Mouse (Mus musculus) layer of hippocampus, postnatal 10 days (tissue): ENCODE results near the gene Zfp811. TPM values are rescaled to one million over a fixed set of nuclear protein-coding genes. Genes with fewer than 3 reads are reported as not detected.
A peak's percentile ranks its signal among the peaks of the same experiment; 100 is the strongest.
"Not testable (repeated sequence)": the region's sequence is repeated elsewhere in the genome, so short reads cannot be mapped to it uniquely, and the experiment has no call there.

Experiments used
- DNase-seq, 2 experiments: peaks; one replicate each; pipeline ENCODE4 v3.0.0; 2021; ENCODE audit warnings: low spot score in 2 of 2
- long read RNA-seq: library from polyadenylated mRNA; stranded (forward); transcript quantifications from one replicate; pipeline ENCODE4 v2.0.0, GENCODE M21; 2023
- total RNA-seq, 2 experiments: library from RNA; stranded (reverse); gene quantifications; 2 replicates each; pipeline ENCODE4 v1.2.3; 2021

Gene Zfp811
- total RNA-seq: 10 to 100 TPM; 10.3 to 11.2 TPM
- long read RNA-seq, partial matches to known transcripts: 0 of 8 reads
- long read RNA-seq, other reads (novel, unspliced or antisense): 8 of 8 reads

DNA sequence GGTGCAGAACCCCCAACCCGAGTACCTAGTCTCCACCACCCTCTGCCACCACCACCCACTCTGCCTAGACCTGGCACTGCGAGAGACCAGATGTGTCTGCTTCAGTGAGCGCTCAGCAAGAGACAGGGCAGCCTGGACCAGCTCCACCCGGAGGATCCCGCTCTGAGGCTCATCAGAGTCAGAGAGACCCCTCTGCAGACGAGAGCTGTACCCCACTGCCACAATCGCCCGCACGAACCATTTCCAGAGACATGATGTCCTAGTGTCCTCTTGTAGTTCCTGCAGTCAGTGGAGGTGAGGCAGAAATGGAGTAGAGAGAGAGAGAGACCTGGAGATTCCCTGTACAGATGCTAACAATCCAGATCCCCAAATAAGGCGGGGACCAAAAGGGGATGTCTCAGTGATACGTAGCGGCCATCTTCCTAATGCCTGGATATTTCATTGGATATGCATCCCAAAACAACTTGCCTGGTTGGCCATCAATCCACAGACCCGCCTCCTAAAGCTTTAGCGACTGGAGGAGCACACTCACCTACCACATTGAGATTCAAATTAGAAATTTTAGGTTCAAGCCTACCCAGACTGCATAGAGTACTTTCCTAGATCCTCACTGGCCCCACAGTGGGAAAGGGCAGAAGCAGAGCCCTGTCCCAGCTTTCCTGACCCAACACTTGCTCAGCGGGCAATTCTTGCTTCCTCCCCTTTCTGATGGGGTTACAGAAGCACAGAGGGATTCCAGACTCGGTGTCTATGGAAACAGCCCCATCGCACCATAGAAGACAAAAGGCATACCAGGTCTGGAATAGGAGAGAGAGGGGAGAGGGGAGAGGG, at the start of gene Zfp811:
TSS of gene Zfp811 (minus strand) at position 388 of the 831 bp plus-strand sequence.
- peak; percentile 51 to 58 for DNase-seq

- DNase-seq: not testable (repeated sequence)
Measured at GRCm38 (mm10) chr17:32856713-32857112, 47.0 kb upstream of the Zfp811 start.

DNA sequence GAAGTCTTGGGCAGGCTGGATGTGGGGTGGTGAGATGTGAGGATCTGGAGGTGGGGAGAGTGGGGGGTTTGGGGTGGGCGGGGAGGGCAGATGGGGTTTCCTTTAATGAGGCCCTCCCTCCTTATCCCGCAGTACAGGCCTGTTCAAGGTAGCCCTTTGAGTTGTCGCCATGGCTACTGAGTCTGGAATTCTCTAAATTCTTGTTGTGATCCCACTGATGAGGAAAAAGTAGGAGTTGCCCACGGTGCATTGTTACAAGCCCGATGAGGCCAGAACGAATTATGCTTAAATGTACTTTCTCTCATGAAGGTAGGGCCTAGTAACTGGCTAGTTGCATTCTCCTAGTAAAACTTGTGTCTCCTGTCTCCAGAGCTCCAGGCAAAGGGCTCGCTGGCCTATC, 41.9 kb upstream of the Zfp811 start:
- no peak for DNase-seq

DNA sequence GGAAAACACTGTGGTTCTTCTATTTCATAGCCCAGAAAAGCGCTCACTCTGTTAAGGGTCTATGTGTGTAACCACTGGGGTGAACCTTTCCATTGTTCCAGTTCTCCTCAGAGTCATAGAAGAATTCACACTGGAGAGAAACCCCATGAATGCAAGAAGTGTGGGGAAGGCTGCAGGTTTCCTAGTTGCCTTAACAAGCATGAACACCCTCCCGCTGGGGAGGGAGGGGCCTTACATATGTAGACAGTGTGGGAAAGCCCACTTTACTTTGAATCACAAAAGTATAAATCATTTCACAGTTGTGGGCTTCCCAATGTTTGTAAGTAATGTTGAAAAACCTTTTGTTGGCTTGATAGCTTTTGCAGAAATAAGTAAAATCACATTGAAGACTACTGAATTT, 31.7 kb upstream of the Zfp811 start:
- DNase-seq: no peak

GRCm38 (mm10) chr17:32839083-32839802, 29.5 kb upstream of the Zfp811 start:
- DNase-seq: no peak

- no peak for DNase-seq
Measured at GRCm38 (mm10) chr17:32830418-32830782, 20.7 kb upstream of the Zfp811 start.

DNA sequence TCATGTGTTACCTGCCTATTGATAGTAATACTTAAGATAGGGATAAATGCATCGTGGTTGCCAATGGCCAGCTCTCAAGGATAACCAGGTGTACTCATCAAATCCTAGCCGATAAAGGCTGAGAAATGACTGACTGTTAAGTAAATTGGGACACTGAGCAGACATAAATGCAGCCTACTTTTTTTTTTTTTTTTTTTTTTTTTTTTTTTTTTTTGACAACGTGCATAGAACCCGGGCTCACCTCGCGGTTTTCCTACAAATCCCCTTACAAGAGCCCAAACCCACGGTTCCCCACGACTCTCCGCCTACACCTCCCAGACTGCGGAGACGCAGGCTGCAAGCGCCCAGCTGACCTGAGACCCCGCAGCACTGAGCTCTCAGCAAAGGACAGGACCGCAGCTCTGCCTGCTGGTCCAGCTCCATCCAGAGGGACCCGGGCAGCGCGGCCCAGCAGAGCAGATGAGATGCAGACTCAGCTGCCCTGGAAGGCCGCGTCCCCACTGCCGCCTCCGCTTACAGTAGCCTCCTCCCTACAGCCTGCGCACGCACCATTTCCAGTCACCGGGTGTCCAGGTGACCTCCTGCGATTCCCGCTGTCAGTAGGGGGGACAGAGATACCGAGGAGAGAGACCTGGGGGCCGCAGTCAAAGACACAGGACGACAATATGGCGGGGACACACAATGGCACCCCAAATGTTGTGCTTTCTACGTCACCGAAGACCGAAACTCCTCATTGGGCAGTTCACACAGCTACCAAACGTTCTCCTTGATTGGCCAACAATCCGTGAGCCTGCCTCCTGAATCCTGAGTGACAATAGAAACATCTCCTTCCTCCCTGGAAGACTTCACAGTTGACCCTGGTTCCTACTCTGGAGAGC, 20.0 kb upstream of the Zfp811 start, which contains the start of gene Zfp799:
TSS of gene Zfp799 (minus strand) at position 722 of the 878 bp plus-strand sequence.
- DNase-seq: peak; percentile 72 to 78

DNA sequence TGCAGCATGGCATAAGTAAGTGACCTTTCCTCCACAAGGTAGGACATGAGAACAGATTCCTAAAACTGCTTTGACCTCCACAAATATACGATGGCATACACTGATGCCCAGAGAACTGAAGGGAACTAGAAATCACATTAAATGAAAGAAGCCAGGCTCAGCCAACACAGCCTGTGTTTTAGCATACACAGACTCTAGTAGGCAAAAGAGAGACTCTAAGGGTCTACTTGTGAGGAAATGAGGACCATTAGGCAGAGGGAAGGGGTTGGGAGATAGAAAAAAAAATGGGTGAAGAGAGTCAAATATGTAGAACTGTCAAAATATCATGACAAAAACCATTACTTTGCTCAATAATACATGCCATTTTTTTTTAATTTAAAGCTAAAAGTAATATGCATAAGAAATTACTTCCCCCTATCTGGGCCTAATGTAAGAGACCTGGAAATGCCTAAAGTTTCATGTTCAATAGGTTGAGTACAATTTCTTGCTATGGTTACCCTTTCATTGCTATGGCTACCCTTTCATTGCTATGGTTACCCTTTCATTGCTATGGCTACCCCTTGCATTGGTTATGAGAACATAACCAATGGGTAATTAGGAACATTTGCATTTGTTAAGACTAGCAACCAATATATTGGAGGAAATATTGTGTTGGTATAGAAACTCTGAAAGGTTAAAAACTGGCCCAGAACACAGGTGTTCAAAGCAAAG, 6.5 kb upstream of the Zfp811 start:
- DNase-seq: no peak

DNA sequence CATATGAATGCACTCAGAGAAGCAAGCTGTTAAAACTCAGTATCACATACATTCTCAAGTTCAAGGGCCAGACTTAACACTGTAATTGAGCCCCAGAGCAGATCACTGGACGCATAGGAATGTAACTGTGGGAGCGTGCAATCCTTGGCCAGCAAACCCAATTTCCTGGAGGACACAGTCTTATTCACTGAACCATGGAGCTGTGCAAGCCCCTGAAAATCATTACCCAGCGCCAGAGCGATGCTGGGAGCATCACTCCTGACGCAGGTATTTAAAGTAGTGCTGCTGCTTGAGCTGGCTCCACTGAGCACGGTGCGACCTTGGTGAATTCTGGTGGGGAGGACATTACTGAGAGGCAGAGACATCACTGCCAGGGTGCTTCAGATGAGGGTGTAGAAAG, 4.4 kb upstream of the Zfp811 start:
- DNase-seq: no peak

DNA sequence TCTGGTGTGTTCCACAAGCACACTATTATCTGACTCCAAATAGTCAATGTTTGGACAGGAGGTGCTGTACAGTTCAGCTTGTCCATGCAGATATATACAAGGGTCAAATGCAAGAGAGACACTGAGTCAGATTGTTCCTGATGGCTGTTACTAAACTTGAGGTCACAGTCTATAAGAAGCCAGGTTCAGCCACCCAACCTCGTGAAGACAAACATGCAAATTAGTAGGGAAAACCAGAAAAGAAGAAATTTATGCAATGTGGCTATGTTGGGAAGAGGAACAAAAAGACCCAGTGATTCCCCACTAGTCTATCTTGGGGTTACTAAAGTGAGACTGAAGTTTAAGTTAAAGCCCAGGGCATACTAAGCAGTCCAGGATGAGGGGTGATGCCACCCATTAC, 917 bp upstream of the Zfp811 start:
- no peak for DNase-seq

DNA sequence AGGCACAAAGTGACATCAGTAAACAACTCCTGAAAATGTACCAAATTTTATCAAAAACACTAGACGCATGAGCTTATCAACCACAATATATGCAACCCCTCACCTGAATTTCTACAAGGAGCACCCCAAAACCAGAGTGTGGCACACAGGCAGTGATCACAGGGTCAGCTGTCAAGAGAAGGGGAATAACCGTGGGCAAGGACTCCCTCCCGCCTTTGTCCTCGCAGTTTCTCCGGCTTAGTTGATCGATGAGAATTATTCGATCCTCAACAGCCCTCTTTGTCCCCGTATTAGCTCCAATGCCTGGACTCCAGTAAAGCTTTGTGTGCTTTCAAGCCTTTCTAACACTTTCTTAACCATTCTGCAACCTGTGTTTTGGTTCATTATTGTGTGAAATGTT, 810 bp downstream of the Zfp811 start:
- DNase-seq: no peak

DNA sequence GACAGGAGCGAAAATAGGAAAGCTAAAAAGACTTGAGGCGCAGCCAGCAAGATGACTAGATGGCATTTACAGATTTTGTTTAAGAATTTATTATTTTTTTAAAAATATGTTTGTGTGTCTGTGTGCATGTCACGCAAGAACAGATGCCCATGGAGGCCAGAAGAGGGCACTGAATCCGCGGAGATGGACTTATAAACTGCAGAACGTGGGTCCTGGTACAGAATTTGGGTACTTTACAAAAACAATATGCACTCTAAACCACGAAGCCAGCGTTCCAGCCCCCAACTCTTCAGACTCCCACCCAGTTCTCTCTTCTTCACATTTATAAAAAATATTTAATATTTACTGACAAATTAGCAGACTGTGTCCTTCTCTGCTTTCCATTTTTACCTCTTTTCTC, 20.5 kb downstream of the Zfp811 start:
- DNase-seq: no peak

DNA sequence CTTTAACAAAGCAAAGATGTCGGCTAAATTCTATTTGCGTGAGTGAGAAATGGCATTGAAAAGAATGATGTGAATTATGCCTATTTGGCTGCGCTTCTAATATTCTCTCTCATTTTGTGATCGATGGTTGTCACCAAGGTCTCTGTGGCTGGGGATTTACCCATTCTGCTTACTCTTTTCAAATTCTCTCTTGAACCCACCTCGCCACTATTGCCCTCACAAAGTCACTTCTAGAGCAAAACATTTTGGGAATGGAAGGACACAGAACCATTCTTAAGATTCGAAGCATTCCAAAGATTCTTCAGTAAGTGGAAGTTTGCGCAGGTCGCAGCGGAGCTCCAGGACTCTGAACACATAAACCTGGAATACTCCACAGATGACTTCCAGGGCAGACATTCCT, 21.2 kb downstream of the Zfp811 start:
- no peak for DNase-seq

DNA sequence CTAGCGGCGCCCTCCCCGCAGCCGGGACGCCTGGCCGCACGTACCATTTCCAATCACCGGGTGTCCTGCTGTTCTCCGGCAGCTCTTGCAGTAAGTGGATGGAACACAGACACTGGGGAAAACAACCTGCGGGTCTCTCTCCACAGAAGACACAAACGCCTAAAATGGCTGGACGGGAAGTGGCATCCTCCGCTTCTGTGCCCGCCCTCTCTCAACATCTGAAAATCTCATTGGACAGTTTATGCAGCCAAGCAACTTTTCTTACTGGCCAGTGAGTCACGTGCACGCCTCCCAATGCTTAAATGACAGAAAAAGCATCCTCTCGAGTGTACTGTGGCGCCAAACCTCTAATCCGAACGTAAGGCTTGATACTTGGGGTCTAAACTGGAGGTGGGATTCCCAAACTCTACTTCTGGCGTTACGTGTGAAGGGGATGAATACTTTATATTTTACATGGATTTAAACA, 21.6 kb downstream of the Zfp811 start, which contains the start of gene Zfp871:
TSS of gene Zfp871 (minus strand) at position 194 of the 466 bp plus-strand sequence.
- DNase-seq: peak; percentile 83 to 87

- DNase-seq: no peak
Measured at GRCm38 (mm10) chr17:32787436-32788093, 22.2 kb downstream of the Zfp811 start.

DNA sequence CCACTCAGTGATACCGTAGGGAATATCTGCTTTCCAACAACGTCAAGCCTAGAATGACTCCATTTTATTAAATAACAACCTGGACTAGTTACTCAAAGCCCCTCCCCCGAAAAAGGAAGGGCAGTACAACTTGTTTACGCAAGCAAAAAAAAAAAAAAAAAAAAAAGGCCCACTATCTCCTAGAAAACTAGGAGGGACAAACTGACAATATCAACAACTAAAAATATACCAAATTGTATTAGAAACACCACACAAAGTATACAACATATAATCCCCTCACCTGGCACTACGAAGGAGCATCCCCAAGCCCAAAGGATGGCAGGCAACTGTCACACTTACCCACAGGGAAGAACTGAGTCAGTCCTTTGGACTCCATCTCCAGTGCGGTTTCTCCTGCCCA, 22.8 kb downstream of the Zfp811 start:
- DNase-seq: no peak

DNA sequence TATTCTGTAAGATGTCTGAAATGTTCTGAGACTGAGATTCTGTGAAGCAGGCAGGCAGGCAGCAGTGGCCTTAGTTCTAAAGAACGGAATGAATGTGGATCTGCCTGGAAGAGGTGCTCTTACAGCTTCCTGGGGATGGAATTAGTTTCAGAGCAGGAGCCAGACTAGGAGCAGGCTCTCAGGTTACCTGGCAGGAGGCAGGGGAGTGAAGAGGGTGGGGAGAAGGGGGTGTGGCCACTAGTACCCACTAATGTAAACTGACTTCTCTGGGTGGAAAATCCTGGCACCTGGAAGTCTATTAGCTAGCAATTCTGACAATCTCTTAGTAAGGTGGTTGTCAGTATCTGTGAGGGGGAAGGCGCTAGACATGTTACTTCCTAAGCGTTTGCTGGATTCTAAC, 24.1 kb downstream of the Zfp811 start:
- no peak for DNase-seq

DNA sequence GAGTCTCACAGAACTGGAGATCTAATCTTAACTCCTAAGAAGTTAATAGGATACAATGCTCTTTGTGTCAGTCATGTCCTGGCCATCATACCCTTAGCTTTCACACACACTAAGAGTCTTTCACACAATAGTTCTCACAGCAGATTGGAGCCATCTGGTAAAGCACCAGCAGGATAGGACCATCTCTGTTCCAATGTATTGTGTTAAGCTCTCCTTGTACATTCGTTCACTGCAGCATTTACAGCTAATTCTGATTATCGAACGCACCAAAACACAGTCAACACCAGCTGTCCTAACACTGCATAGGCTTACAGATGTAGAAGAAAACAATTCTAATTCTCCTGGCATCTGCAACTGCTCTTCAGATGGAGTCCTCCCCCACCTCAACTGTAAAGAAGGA, 32.2 kb downstream of the Zfp811 start:
- no peak for DNase-seq

DNA sequence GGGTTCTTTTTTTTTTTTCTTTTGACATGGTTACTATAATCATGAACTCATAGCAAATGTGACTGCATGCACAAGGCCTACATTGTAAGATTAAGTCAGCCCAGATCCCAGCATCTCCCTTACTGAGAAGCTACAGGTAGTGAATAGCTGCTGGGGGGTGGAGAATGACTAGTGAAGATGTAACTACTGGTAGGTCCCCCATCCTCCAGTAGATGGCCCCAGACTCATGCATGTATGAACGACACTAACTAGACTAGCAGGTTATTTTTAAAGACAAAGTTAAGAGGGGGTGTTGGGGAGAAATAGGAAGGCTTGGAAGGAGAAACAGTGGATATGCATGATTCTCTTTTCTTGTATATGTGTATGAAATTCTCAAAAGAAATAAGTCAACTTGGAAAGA, 38.5 kb downstream of the Zfp811 start:
- no peak for DNase-seq

DNA sequence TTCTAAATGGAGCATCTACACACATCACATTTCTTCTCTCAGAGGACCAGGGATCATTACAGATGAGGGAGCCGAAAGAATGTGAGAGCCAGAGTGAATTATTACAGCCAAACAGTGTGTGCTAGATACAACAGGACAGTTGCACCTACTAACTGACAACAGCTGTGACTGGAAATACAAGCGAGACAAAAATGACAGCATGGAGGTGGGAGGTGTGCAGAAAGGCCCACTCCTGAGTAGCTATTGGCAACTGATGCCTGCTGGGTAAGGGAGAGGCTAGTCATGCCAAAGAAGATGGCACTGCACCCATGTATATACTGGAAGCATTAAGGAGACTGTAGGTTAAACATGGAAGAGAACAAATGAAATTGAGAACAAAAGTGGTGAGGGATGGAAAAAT, 43.3 kb downstream of the Zfp811 start:
- DNase-seq: no peak
